Mouse (Mus musculus) adrenal gland, postnatal 36 days (tissue): ENCODE results near the gene Klrb1f. TPM values are rescaled to one million over a fixed set of nuclear protein-coding genes. Genes with fewer than 3 reads are reported as not detected.

Experiments used
- total RNA-seq, 2 experiments: library from RNA; stranded (reverse); gene quantifications; 2 replicates each; pipeline ENCODE4 v1.2.3; 2021

Klrb1f gene
- total RNA-seq, 2 experiments from 2014 or later, result not detected

Other genes starting within 250 kb of the Klrb1f start
- not detected for gene Gm44511, start 219.6 kb upstream of the Klrb1f start, total RNA-seq
- gene Klrb1b, start 219.6 kb upstream of the Klrb1f start, total RNA-seq, result under 1 TPM in 1 of 2 experiments, not detected in 1; 0.23 TPM
- not detected for gene Clec2i, start 158.3 kb upstream of the Klrb1f start, total RNA-seq
- gene BC035044, start 154.8 kb upstream of the Klrb1f start, total RNA-seq, result under 1 TPM in 1 of 2 experiments, not detected in 1; 0.30 TPM
- 1 to 10 TPM; 2.2 to 3.3 TPM for gene Clec2g, start 111.5 kb upstream of the Klrb1f start, total RNA-seq
- not detected for gene Clec2e, start 55.0 kb downstream of the Klrb1f start, total RNA-seq
- 10 to 100 TPM; 39.7 to 59.7 TPM for gene Clec2d, start 134.7 kb downstream of the Klrb1f start, total RNA-seq
- gene Cd69, start 229.5 kb downstream of the Klrb1f start, total RNA-seq, result under 1 TPM; 0.13 to 0.30 TPM